Mouse (Mus musculus) lung, postnatal 14 days (tissue): Measurements from ENCODE around the gene Gm3376.
"Not testable (repeated sequence)": the region's sequence is repeated elsewhere in the genome, so short reads cannot be mapped to it uniquely, and the experiment has no call there.

Experiments used
- DNase-seq: peaks from one replicate; pipeline ENCODE4 v3.0.0; 2021

Gm3376 gene

DNA sequence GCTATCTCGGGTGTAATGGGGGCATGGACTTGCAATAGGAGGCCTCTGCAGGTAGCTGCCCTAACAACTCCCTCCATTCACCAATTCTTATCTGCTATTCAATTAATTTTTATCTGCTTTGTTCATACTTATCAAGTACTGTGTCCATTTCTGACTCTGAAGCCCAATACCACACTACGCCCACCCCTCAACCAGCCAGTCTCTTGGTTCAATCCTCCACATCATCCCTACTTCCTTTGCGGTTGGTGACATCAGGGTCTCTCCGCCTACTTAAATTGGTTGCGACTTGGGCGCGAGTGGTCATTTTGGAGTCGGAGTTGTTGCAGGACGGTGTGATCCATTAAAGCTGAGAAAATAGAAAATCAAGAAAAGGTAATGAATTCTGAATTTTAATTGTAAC, at the start of gene Gm3376:
Gene Gm3376, plus strand, starts transcription at position 301 of the 400 bp plus-strand sequence.
- not testable (repeated sequence) for DNase-seq
